25 mouse cellular contexts compared by ENCODE assay signal in genomic region chr15:77292381-77292780, GRCm38 (mm10). TPM values are rescaled to one million over a fixed set of nuclear protein-coding genes. Genes with fewer than 3 reads are reported as not detected.
DNase-seq lines count a peak whose midpoint lies in the region; ATAC-seq and TF ChIP-seq lines count a peak whose summit lies in the region.
"Had no signal": no experiment of that assay in that cellular context is flagged by ENCODE, and none has a peak within 500 bp of the region (broad histone marks: within the 10 kb centered on the region; RNA-seq: fewer than 3 reads in every experiment).

No protein-coding gene starts in this region.

- TF ChIP-seq CTCF in hindbrain, postnatal 0 days (IDR thresholded peaks at IDR 0.05; ENCODE audit: low read depth), result no peak
- TF ChIP-seq CTCF in midbrain, postnatal 0 days (IDR thresholded peaks at IDR 0.05), result no peak

- H3K9me3 ChIP-seq in hindbrain, postnatal 0 days (ENCODE audit: low read length), result no peaks in the 10 kb centered on the region
- no peaks in the 10 kb centered on the region for H3K9me3 ChIP-seq in hindbrain, embryonic 13.5 days
- no peaks in the 10 kb centered on the region for H3K9me3 ChIP-seq in midbrain, postnatal 0 days (ENCODE audit: low read length)
- no peaks in the 10 kb centered on the region for H3K9me3 ChIP-seq in midbrain, embryonic 14.5 days (ENCODE audit: control insufficient read depth, low read length)
- H3K9me3 ChIP-seq: embryonic facial prominence, embryonic 12.5 days; forebrain, embryonic 12.5 days; hindbrain, embryonic 15.5 days; intestine, embryonic 15.5 days had no signal

- WGBS in hindbrain, postnatal 0 days, result 62% methylated on average over 6 of the region's 6 CpGs
- WGBS in hindbrain, embryonic 13.5 days, result 65% methylated on average over 6 of the region's 6 CpGs
- WGBS in midbrain, postnatal 0 days, result 64% methylated on average over 6 of the region's 6 CpGs
- WGBS in midbrain, embryonic 14.5 days, result 76% methylated on average over 6 of the region's 6 CpGs

- no peak overlapping the region for H3K9ac ChIP-seq in hindbrain, postnatal 0 days (replicated peaks; ENCODE audit: low read length)
- H3K9ac ChIP-seq in hindbrain, embryonic 13.5 days, result no peak overlapping the region
- H3K9ac ChIP-seq in midbrain, postnatal 0 days (replicated peaks; ENCODE audit: low read length, poor library complexity, severe bottlenecking), result no peak overlapping the region
- no peak overlapping the region for H3K9ac ChIP-seq in midbrain, embryonic 14.5 days (replicated peaks; ENCODE audit: low read length)
- H3K9ac ChIP-seq: embryonic facial prominence, embryonic 12.5 days; forebrain, embryonic 12.5 days; hindbrain, embryonic 15.5 days; intestine, embryonic 15.5 days had no signal

- H3K36me3 ChIP-seq in hindbrain, postnatal 0 days (ENCODE audit: insufficient read depth, low read length), result no peaks in the 10 kb centered on the region
- H3K36me3 ChIP-seq in hindbrain, embryonic 13.5 days, result no peaks in the 10 kb centered on the region
- H3K36me3 ChIP-seq in midbrain, postnatal 0 days (ENCODE audit: insufficient read depth, low read length), result no peaks in the 10 kb centered on the region
- H3K36me3 ChIP-seq in midbrain, embryonic 14.5 days (ENCODE audit: control insufficient read depth, insufficient read depth, low read length), result no peaks in the 10 kb centered on the region
- H3K36me3 ChIP-seq: embryonic facial prominence, embryonic 12.5 days; forebrain, embryonic 12.5 days; hindbrain, embryonic 15.5 days; intestine, embryonic 15.5 days had no signal

- no peak for ATAC-seq in hindbrain, postnatal 0 days
- ATAC-seq in hindbrain, embryonic 13.5 days (ENCODE audit: low FRiP score), result no peak
- ATAC-seq in midbrain, postnatal 0 days (ENCODE audit: low FRiP score), result no peak
- ATAC-seq in midbrain, embryonic 14.5 days (ENCODE audit: low FRiP score, low TSS enrichment), result no peak
- ATAC-seq: activated CD4-positive, CD25-positive, alpha-beta regulatory T cell, adult 4 months; CD4-positive, CD25-positive, alpha-beta regulatory T cell, adult 4 months; forebrain, embryonic 16.5 days; intestine, embryonic 15.5 days had no signal

- peak; percentile 18 for DNase-seq in adrenal gland, postnatal 14 days
- no peak for DNase-seq in adrenal gland, postnatal 25 days
- DNase-seq in hindbrain, postnatal 0 days (ENCODE audit: low spot score), result peak; percentile 44
- peak; percentile 37 for DNase-seq in midbrain, postnatal 0 days (ENCODE audit: low spot score)
- DNase-seq in midbrain, embryonic 14.5 days, result no peak
- DNase-seq in retina, postnatal 1 day, result peak; percentile 52
- DNase-seq in cerebellum, adult 9-11 months, result no peak
- DNase-seq: cerebellum, adult 11-12 months; cerebellum, adult 8-10 months; cerebellum, postnatal 14 days; gastrocnemius, postnatal 14 days; heart, adult 11 months; heart, postnatal 10 days; heart, postnatal 4 days; kidney, adult 11 months had no signal

- H3K4me1 ChIP-seq in hindbrain, postnatal 0 days (ENCODE audit: insufficient read depth, low read length), result no peaks in the 10 kb centered on the region
- H3K4me1 ChIP-seq in hindbrain, embryonic 13.5 days (replicated peaks), result peaks cover 16% of the 10 kb centered on the region
- H3K4me1 ChIP-seq in midbrain, postnatal 0 days (ENCODE audit: insufficient read depth, low read length), result no peaks in the 10 kb centered on the region
- H3K4me1 ChIP-seq in midbrain, embryonic 14.5 days (ENCODE audit: control insufficient read depth, insufficient read depth, low read length), result no peaks in the 10 kb centered on the region

- no peak overlapping the region for H3K4me3 ChIP-seq in hindbrain, postnatal 0 days (ENCODE audit: low read length)
- no peak overlapping the region for H3K4me3 ChIP-seq in hindbrain, embryonic 13.5 days
- H3K4me3 ChIP-seq in midbrain, postnatal 0 days (ENCODE audit: low read depth, low read length), result no peak overlapping the region
- H3K4me3 ChIP-seq in midbrain, embryonic 14.5 days (replicated peaks; ENCODE audit: low read depth, low read length), result no peak overlapping the region
- H3K4me3 ChIP-seq: embryonic facial prominence, embryonic 12.5 days; erythroblast, embryonic 14.5 days; forebrain, embryonic 12.5 days; hindbrain, embryonic 15.5 days; intestine, embryonic 15.5 days had no signal

- H3K4me2 ChIP-seq in hindbrain, postnatal 0 days (ENCODE audit: low read depth, low read length), result no peak overlapping the region
- no peak overlapping the region for H3K4me2 ChIP-seq in hindbrain, embryonic 13.5 days
- H3K4me2 ChIP-seq in midbrain, postnatal 0 days (ENCODE audit: low read depth, low read length, poor library complexity, severe bottlenecking), result no peak overlapping the region
- no peak overlapping the region for H3K4me2 ChIP-seq in midbrain, embryonic 14.5 days (ENCODE audit: low read length)
- H3K4me2 ChIP-seq: embryonic facial prominence, embryonic 12.5 days; forebrain, embryonic 12.5 days; heart, embryonic 11.5 days; hindbrain, embryonic 15.5 days; intestine, embryonic 15.5 days had no signal

- H3K27ac ChIP-seq in hindbrain, postnatal 0 days, result no peak overlapping the region
- no peak overlapping the region for H3K27ac ChIP-seq in hindbrain, embryonic 13.5 days
- H3K27ac ChIP-seq in midbrain, postnatal 0 days (ENCODE audit: low read depth, low read length), result no peak overlapping the region
- no peak overlapping the region for H3K27ac ChIP-seq in midbrain, embryonic 14.5 days (replicated peaks; ENCODE audit: low read depth, low read length)
- H3K27ac ChIP-seq: hindbrain, embryonic 15.5 days; intestine, embryonic 15.5 days had no signal

- no peaks in the 10 kb centered on the region for H3K27me3 ChIP-seq in hindbrain, postnatal 0 days (ENCODE audit: insufficient read depth, low read length)
- H3K27me3 ChIP-seq in hindbrain, embryonic 13.5 days, result no peaks in the 10 kb centered on the region
- no peaks in the 10 kb centered on the region for H3K27me3 ChIP-seq in midbrain, postnatal 0 days (ENCODE audit: insufficient read depth, low read length)
- H3K27me3 ChIP-seq in midbrain, embryonic 14.5 days (ENCODE audit: control insufficient read depth, insufficient read depth, low read length), result no peaks in the 10 kb centered on the region
- H3K27me3 ChIP-seq: embryonic facial prominence, embryonic 12.5 days; forebrain, embryonic 12.5 days; hindbrain, embryonic 15.5 days; intestine, embryonic 15.5 days had no signal

RNA-seq across cellular contexts. Expression of gene Rbfox2, which starts 14.4 kb away (rescaled TPM):
- 51.4 and 54.9 TPM in 2 replicates for total RNA-seq in adrenal gland, postnatal 14 days (2021)
- 56.5 and 68.7 TPM in 2 replicates for total RNA-seq in adrenal gland, postnatal 25 days (2021)
- 294 and 339 TPM in 2 replicates for total RNA-seq in hindbrain, postnatal 0 days (2014; rRNA removed)
- 84.1 and 91.9 TPM in 2 replicates for polyA plus RNA-seq in hindbrain, postnatal 0 days (2015; fragmentation: Nextera tagmentation; extraction: Ambion mirVana)
- polyA plus RNA-seq in hindbrain, embryonic 13.5 days (2015; fragmentation: Nextera tagmentation; extraction: Ambion mirVana), result 158 and 159 TPM in 2 replicates
- total RNA-seq in midbrain, postnatal 0 days (2014; rRNA removed), result 360 and 399 TPM in 2 replicates
- 96.4 and 96.6 TPM in 2 replicates for polyA plus RNA-seq in midbrain, postnatal 0 days (2015; fragmentation: Nextera tagmentation; extraction: Ambion mirVana)
- 195 and 282 TPM in 2 replicates for polyA plus RNA-seq in midbrain, embryonic 14.5 days (2014; fragmentation: Nextera tagmentation; extraction: Ambion mirVana)
- polyA plus RNA-seq: CD4-positive, CD25-positive, alpha-beta regulatory T cell, adult 4 months; erythroblast, embryonic 14.5 days had no signal

Comparison
In these comparisons a context has a peak if more than half of its experiments do, and no peak if none do; other contexts are left out.
1. DNase-seq: peak in adrenal gland, postnatal 14 days (single experiment), hindbrain, postnatal 0 days (single experiment), midbrain, postnatal 0 days (single experiment) and retina, postnatal 1 day (single experiment); none in adrenal gland, postnatal 25 days (single experiment), midbrain, embryonic 14.5 days (single experiment) and cerebellum, adult 9-11 months (single experiment).